Mouse (Mus musculus) lung, embryonic 14.5 days (tissue): ENCODE results near the gene Mmp23. TPM values are rescaled to one million over a fixed set of nuclear protein-coding genes. Genes with fewer than 3 reads are reported as not detected.
"Not testable (repeated sequence)": the region's sequence is repeated elsewhere in the genome, so short reads cannot be mapped to it uniquely, and the experiment has no call there.

ENCODE experiments used
- ATAC-seq: fragments of 200-750 bp; cut with Nextera tagmentation; 2 replicates; pipeline ENCODE4 v1.8.0; 2017; ENCODE audit warnings: mild to moderate bottlenecking, moderate TSS enrichment, moderate library complexity; ENCODE audit not compliant: insufficient read depth
- DNase-seq: peaks from one replicate; pipeline ENCODE4 v3.0.0-alpha.2; 2015
- H3K27ac ChIP-seq: fragments of 300-500 bp; sonication (generic); 2 replicates; pipeline ENCODE4 v1.5.1; 2014; ENCODE audit warnings: low read depth, mild to moderate bottlenecking, moderate library complexity
- H3K27me3 ChIP-seq: fragments of 300-500 bp; sonication (generic); 2 replicates; pipeline ENCODE4 v1.6.1; 2014; ENCODE audit warnings: low read length, control low read depth; ENCODE audit not compliant: insufficient read depth
- H3K36me3 ChIP-seq: fragments of 300-500 bp; sonication (generic); 2 replicates; pipeline ENCODE4 v1.6.1; 2014; ENCODE audit warnings: control low read depth; ENCODE audit not compliant: insufficient read depth
- H3K4me1 ChIP-seq: fragments of 300-500 bp; sonication (generic); 2 replicates; pipeline ENCODE4 v1.6.1; 2014; ENCODE audit warnings: antibody characterized with exemption, control low read depth; ENCODE audit not compliant: insufficient read depth
- H3K4me2 ChIP-seq: fragments of 300-500 bp; sonication (generic); 2 replicates; pipeline ENCODE4 v1.6.1; 2014; ENCODE audit warnings: mild to moderate bottlenecking
- H3K4me3 ChIP-seq: fragments of 300-500 bp; sonication (generic); 2 replicates; pipeline ENCODE4 v1.5.1; 2014; ENCODE audit warnings: low read depth, low read length
- H3K9ac ChIP-seq: fragments of 300-500 bp; sonication (generic); 2 replicates; pipeline ENCODE4 v1.6.1; 2014
- H3K9me3 ChIP-seq: fragments of 300-500 bp; sonication (generic); 2 replicates; pipeline ENCODE4 v1.6.1; 2016; ENCODE audit warnings: low read depth, low read length, control low read depth
- CTCF ChIP-seq: IDR thresholded peaks from 2 replicates; pipeline ENCODE4 v1.5.1; 2016; ENCODE audit warnings: antibody characterized with exemption, low read depth
- WGBS: fragments of 180-500 bp; shearing (Covaris S2); extraction: QIAGEN DNeasy Blood & Tissue Kit; methylation state at CpG from one replicate; pipeline ENCODE4 v1.1.7; 2014; 5-methylcytosine and 5-hydroxymethylcytosine counted together
- polyA plus RNA-seq: library from polyadenylated mRNA; unstranded; fragments of >200 nt; fragmentation: Nextera tagmentation; extraction: Ambion mirVana; gene quantifications from 2 replicates; pipeline ENCODE4 v1.2.1, GENCODE M21; 2014

The Mmp23 gene
- polyA plus RNA-seq, 1 experiment from 2014 or later, result 34.8 TPM

DNA sequence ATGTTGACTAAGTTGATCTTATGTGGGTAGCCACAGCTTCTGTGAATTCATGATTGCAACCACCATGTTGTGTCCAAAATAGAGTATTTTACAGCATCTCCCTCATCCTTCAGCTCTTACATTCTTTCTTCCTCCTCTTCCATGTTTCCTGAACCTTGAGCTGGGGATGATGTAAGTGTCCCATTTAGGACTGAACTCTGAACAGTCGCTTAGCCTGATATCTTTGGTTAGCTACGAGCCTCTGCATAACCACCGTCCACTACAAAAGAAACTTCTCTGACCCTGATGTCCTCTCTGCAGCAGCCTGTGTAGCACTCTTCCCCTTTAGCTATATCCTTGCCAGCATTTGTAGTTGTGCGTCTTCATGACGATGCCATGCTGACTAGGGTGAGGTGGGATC, 7.5 kb downstream of the Mmp23 start:
- Histone ChIP-seq H3K4me3 (no peak overlapping the region), H3K9ac (no peak overlapping the region), H3K4me2 (no peak overlapping the region), H3K27me3 (no peaks in the 10 kb centered on the region), H3K4me1 (no peaks in the 10 kb centered on the region), H3K27ac (no peak overlapping the region), H3K36me3 (peaks cover 91% of the 10 kb centered on the region), H3K9me3 (no peaks in the 10 kb centered on the region)
- DNase-seq (no peak), ATAC-seq (no peak)
- 92% methylated on average over 5 of the region's 5 CpGs for WGBS
- no peak for TF ChIP-seq CTCF

DNA sequence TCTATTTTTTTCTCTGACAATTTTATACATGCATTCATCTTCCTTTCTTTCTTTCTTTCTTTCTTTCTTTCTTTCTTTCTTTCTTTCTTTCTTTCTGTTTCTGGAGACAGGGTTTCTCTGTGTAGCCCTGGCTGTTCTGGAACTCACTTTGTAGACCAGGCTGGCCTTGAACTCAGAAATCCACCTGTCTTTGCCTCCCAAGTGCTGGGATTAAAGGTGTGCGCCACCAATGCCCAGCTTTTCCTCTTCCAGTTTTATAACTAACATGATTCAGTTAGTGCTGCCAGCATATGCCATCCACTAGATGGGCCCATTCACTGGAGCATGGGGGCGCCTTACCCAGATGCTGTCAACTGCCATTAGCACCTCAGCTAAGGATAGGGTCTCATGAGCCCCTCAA, 7.9 kb downstream of the Mmp23 start, which contains the start of gene Gm10563:
TSS of gene Gm10563 (minus strand) at position 101 of the 400 bp plus-strand sequence.
- not testable (repeated sequence) for H3K4me3 ChIP-seq, H3K4me2 ChIP-seq, H3K9ac ChIP-seq, H3K27ac ChIP-seq, H3K9me3 ChIP-seq, H3K4me1 ChIP-seq, DNase-seq, H3K27me3 ChIP-seq, ATAC-seq
- H3K36me3 ChIP-seq, result peaks cover 91% of the 10 kb centered on the region
- 93% methylated on average over 2 of the region's 2 CpGs for WGBS

DNA sequence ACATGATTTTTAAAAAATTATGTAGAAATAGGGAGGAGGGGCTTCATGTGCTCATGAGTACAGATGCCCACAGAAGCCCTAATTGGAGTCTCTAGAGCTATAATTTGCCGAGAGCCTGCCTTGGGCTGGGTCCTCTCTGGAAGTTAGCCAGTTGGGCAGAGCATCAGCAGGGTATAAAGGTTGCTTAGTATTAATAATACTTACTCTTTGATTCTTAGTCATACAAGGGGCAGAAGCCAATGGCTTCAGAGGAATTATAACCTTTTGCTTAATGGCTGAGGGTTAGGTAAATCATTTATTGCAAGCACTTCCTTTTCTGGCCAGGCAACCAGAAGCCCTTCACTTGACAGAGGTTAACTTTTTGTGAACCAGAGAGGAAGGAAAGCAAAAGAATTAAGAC, 9.7 kb downstream of the Mmp23 start:
- WGBS, result 91% methylated on average over 1 of the region's 1 CpGs
- ATAC-seq (no peak), DNase-seq (no peak)
- no peaks in the 10 kb centered on the region for H3K27me3 ChIP-seq
- no peaks in the 10 kb centered on the region for H3K9me3 ChIP-seq
- no peak for TF ChIP-seq CTCF
- no peak overlapping the region for H3K4me2 ChIP-seq
- no peak overlapping the region for H3K27ac ChIP-seq
- peaks cover 88% of the 10 kb centered on the region for H3K36me3 ChIP-seq
- H3K4me3 ChIP-seq, result no peak overlapping the region
- no peak overlapping the region for H3K9ac ChIP-seq
- no peaks in the 10 kb centered on the region for H3K4me1 ChIP-seq

DNA sequence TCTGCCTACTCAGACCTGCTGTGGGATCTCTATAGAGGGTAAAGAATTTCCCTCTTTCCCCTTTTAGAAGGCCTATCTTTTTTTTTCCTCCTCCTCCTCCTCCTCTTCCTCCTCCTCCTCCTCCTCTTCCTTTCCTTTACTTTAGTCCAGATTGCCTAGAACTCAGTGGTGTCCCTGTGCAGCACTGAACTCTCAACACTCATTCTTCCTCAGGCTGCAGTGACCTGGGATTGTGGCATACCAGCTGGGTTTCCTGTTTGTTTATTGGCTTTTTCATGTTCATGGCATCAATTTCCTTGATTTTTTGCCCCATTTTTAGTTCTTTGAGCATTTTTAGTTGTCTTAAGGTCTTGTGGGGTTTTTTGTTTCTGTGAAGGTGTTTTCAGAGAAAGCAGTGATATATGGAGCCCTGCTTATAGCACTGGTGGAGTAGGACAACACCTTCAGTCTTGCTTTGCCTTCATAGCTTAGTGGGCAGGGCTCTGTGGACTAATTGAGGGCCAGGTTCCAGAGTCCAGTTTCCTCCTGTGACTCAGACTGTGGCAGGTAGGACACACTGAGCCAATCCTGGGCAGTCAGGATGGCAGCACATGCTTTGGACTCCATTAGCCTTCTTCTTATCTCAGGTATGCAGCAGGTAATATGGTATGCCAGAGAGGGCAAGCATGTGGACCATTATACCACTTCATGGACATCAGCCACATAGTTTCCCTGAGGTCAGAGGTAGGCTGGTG, 17.3 kb downstream of the Mmp23 start:
- no peaks in the 10 kb centered on the region for H3K9me3 ChIP-seq
- no peaks in the 10 kb centered on the region for H3K27me3 ChIP-seq
- peaks cover 91% of the 10 kb centered on the region for H3K36me3 ChIP-seq

DNA sequence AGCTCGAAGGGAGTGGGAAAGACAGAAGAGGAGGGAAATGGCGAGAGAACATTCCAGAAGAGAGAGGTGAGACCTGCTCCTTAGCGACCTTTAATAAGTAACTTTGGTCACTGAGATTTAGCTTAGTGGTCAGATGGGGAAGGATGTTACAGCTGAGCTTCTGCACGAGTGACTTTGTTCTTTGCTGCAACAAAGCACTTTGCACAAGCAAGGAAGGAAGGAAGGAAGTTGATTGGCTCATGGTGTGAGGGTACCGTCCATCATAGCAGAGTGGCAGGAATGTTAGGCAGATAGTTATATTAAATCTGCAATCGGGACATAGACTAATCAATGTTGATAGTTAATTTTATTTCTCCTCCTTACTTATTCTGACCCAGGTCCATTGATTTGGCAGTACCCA, 22.9 kb downstream of the Mmp23 start:
- DNase-seq (no peak), ATAC-seq (no peak)
- Histone ChIP-seq H3K27ac (no peak overlapping the region), H3K4me3 (no peak overlapping the region), H3K4me1 (no peaks in the 10 kb centered on the region), H3K27me3 (no peaks in the 10 kb centered on the region), H3K9ac (no peak overlapping the region), H3K9me3 (no peaks in the 10 kb centered on the region), H3K36me3 (peaks cover 81% of the 10 kb centered on the region), H3K4me2 (no peak overlapping the region)
- TF ChIP-seq CTCF, result no peak
- 85% methylated on average over 6 of the region's 6 CpGs for WGBS

More for the DNA sequence above, 17.3 kb downstream of the Mmp23 start:
- no peak for ATAC-seq
- no peaks in the 10 kb centered on the region for H3K4me1 ChIP-seq
- H3K27ac ChIP-seq, result no peak overlapping the region
- no peak overlapping the region; the same call in 1 of the 2 replicates for H3K9ac ChIP-seq
- no peak for TF ChIP-seq CTCF
- H3K4me3 ChIP-seq, result no peak overlapping the region
- no peak overlapping the region for H3K4me2 ChIP-seq
- DNase-seq, result no peak

DNA sequence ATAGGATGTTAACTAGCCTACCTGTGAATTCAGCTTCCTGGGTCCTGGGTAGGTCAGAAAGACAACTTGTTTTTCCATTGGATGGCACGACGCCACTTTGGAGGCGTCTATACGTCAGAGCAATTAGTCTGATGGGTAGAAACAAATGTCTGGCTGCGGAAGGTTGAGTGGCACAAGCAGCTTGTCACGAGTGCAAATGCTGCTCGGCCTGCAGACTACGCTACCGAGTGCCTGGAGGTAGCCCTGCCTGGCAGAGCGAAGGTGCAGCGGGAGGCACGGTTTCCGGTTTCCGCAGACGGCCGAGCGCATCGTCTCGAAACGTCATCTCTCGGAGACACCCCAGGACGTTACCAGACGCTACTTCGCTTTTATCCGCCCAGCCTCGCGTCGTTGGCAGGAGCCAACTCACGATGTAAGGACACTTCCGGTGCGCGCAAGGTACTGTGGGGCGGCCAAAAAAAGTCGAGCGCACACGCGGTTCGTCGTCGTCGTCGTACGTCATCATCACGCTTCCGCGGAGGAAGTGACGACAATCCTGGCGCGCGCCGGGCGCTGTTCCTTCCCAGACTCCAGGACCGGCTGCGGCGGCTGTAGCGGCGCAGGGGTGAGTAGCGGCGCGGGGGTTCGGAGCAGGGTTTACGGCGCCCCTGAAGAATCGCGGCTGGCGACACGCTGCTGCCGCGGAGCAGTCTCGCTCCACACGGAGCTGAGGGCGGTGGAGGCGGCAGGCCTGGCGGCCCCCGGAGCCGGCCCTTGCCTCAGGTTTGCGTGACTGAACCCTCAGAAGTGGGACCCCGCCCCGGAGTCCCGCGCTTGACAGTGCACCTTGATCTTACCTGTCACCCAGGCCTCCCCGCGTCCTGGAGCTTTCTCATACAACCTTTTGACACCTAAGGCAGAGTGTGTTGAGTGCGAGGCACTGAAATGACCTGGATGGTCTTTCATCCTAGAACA, 28.6 kb downstream of the Mmp23 start, which contains the start of gene Cdk11b:
TSS of gene Cdk11b (plus strand) at position 517 of the 954 bp plus-strand sequence.
- no peak for TF ChIP-seq CTCF
- Histone ChIP-seq H3K9me3 (no peaks in the 10 kb centered on the region), H3K27ac (peak within 1 kb of the TSS; percentile 80), H3K36me3 (peaks cover 53% of the 10 kb centered on the region), H3K9ac (peak within 1 kb of the TSS; percentile 70), H3K4me2 (peak within 1 kb of the TSS; percentile 76), H3K27me3 (no peaks in the 10 kb centered on the region), H3K4me3 (peak within 1 kb of the TSS; percentile 86), H3K4me1 (peaks cover 4% of the 10 kb centered on the region; the same call in 1 of the 2 replicates)
- WGBS, result under 1% methylated on average over 84 of the region's 84 CpGs
- ATAC-seq, result peak; percentile 100
- peak; percentile 100 for DNase-seq

DNA sequence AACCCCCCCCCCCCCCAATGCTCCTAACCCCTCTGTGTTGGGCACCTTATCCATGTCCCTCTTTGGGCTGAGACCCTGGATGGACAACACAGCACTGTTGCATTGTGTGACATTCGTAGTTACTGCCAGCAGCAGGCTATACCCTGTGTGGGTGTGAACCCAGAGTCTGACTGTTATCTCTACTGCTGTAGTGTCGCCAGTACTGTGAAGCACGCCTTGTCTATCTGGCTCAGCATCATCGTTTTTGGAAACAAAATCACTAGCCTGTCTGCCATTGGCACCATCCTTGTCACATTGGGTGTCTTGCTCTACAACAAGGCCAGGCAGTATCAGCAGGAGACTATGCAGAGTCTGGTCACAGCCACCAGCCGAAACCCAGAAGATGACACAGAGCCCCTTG, 34.9 kb downstream of the Mmp23 start:
- WGBS, result 91% methylated on average over 5 of the region's 5 CpGs
- no peak overlapping the region for H3K4me3 ChIP-seq
- H3K9ac ChIP-seq, result no peak overlapping the region
- TF ChIP-seq CTCF, result no peak
- H3K36me3 ChIP-seq, result peaks cover 71% of the 10 kb centered on the region
- H3K27me3 ChIP-seq, result no peaks in the 10 kb centered on the region
- H3K4me1 ChIP-seq, result no peaks in the 10 kb centered on the region
- no peaks in the 10 kb centered on the region for H3K9me3 ChIP-seq
- H3K27ac ChIP-seq, result no peak overlapping the region
- DNase-seq (no peak), ATAC-seq (no peak)
- no peak overlapping the region for H3K4me2 ChIP-seq
